Mouse (Mus musculus) left cerebral cortex, postnatal 36 days (tissue): ENCODE data around the gene Sertad2. TPM values are rescaled to one million over a fixed set of nuclear protein-coding genes. Genes with fewer than 3 reads are reported as not detected.
A peak's percentile ranks its signal among the peaks of the same experiment; 100 is the strongest.

Source experiments
- DNase-seq, 2 experiments: peaks; one replicate each; pipeline ENCODE4 v3.0.0; 2021 to 2022; ENCODE audit warnings: low spot score in 2 of 2, mixed read lengths in 1 of 2
- intact Hi-C: fragments of 180-260 bp; cut with DNase I; formaldehyde crosslinking; loops from one replicate; pipeline ENCODE4 v1.15.1; 2025
- total RNA-seq, 2 experiments: library from RNA; stranded (reverse); gene quantifications; 2 replicates each; pipeline ENCODE4 v1.2.3; 2021

Sertad2 gene
- total RNA-seq, 2 experiments from 2014 or later, result 20.5 to 21.9 TPM

- intact Hi-C loops, result no loop called here
- no peak for DNase-seq
Observed at GRCm38 (mm10) chr11:20660111-20661097, 117.4 kb downstream of the Sertad2 start.

GRCm38 (mm10) chr11:20661652-20662051 lies 118.6 kb downstream of the Sertad2 start:
- intact Hi-C loops, result no loop called here
- DNase-seq, result no peak

GRCm38 (mm10) chr11:20662811-20663210 lies 119.8 kb downstream of the Sertad2 start:
- no peak for DNase-seq
- intact Hi-C loops, result no loop called here

- DNase-seq, result no peak
- intact Hi-C loops, result no loop called here
Observed at GRCm38 (mm10) chr11:20663580-20664198, 120.6 kb downstream of the Sertad2 start.

- intact Hi-C loops, result no loop called here
Observed at GRCm38 (mm10) chr11:20664878-20665277, 121.8 kb downstream of the Sertad2 start.

GRCm38 (mm10) chr11:20671789-20672392 lies 128.8 kb downstream of the Sertad2 start:
- DNase-seq, result no peak
- intact Hi-C loops, result no loop called here

More at GRCm38 (mm10) chr11:20664878-20665277, 121.8 kb downstream of the Sertad2 start:
- DNase-seq, result no peak

GRCm38 (mm10) chr11:20672513-20672912 lies 129.5 kb downstream of the Sertad2 start:
- intact Hi-C loops, result no loop called here
- DNase-seq, result no peak

- intact Hi-C loops, result no loop called here
- DNase-seq, result no peak
Observed at GRCm38 (mm10) chr11:20679396-20679795, 136.3 kb downstream of the Sertad2 start.

GRCm38 (mm10) chr11:20680781-20681180 lies 137.7 kb downstream of the Sertad2 start:
- intact Hi-C loops, result no loop called here
- no peak for DNase-seq

GRCm38 (mm10) chr11:20681679-20682078 lies 138.6 kb downstream of the Sertad2 start:
- intact Hi-C loops, result no loop called here
- no peak for DNase-seq

GRCm38 (mm10) chr11:20691000-20691399 lies 147.9 kb downstream of the Sertad2 start:
- DNase-seq, result peak; percentile 40 to 45
- intact Hi-C loops, result loop anchor here (1.0 to 10.0 kb wide), 2 partner anchors 224 to 236 kb away; no protein-coding TSS in a partner anchor

Other genes starting within 250 kb of the Sertad2 start
- gene Slc1a4, start 210.5 kb upstream of the Sertad2 start, total RNA-seq, result 10 to 100 TPM; 38.3 to 40.3 TPM
- gene Aftph, start 198.3 kb downstream of the Sertad2 start, total RNA-seq, result 10 to 100 TPM; 77.8 to 87.6 TPM